Mouse (Mus musculus): Measurements from ENCODE around the gene Igf2bp2. TPM values are rescaled to one million over a fixed set of nuclear protein-coding genes. Genes with fewer than 3 reads are reported as not detected.
A peak's percentile ranks its signal among the peaks of the same experiment; 100 is the strongest.

Gene Igf2bp2
- total RNA-seq, 2 experiments from 2014 or later = 23.9 to 24.8 TPM

DNA sequence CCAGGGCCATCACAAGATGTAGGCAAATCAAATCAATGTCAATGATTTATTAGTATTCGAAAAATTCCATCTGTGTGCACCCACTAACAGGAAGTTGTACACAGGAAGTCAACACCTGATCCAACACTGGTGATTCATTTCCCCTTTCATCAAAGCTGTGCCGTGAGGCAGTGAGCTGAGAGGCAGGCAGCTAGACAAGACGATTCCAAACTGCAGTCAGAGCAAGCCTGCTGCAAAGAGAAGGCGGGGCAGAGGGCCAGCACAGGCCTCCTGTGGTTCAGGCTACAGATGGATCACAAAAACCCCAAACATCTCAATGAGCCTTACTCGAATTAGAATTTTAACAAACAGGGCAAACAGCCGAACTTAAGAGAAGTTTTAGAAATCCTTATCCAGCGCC lies 65.4 kb downstream of the Igf2bp2 start:
- peak; percentile 14 for DNase-seq

DNA sequence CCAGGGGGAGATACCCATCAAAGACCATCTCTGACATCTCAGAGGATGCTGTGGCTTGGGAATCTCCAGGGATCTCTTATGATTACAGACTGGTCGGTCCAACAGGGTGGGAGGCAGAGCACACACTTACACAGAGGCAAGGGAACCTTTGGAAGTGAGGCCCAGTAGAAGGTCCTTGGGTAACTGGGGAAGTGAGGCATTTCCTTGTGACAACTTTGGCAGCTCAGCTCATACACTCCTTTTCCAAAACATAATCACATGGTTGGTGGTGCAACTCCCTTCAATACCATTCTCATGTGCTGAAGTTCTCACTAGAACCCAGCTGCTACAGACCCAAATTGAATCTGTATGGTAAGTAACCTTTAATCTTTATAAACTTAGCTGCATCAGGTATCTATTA lies 67.3 kb downstream of the Igf2bp2 start:
- DNase-seq = no peak

DNA sequence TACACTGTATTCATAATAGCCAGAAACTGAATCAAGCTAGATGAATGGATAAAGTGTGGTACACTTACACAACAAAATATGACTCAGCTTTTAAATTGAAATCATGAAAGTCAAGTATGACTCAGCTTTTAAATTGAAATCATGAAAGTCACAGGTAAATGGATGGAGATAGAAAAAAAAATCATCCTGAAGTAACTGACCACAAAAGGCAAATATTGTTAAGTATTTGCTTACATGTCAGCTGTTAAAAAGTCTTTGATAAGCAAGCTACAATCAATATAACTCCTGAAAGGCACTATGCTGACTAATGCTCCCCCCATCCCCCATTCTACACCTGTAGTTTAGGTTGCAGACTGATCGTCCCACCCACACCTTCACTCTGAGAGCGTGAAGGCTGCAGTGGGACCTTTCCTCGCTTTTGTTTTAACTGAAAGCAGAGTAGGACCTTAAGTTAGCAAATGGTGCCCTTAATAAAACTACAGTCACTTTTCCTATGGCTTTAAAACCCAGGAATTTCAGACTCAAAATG lies 71.8 kb downstream of the Igf2bp2 start:
- DNase-seq = no peak

DNA sequence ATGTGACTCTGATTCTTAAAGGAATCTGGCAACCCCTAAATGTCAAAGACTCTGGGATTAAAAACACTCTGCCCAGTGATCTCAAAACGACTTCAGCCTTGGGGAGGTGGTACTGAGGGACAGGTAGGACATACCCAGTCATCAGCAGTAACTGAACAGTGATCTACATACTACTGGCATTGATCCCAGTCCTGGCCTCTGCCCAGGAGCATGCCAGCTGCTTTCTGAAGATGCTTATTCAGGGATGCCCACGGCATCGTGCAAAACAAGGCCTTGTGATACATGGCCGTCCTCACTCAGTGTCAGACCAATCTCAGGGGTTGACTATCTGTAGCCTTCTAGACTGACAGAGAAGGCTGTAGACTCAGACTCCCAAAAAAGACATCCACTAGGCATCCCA lies 77.7 kb downstream of the Igf2bp2 start:
- no peak for DNase-seq

DNA sequence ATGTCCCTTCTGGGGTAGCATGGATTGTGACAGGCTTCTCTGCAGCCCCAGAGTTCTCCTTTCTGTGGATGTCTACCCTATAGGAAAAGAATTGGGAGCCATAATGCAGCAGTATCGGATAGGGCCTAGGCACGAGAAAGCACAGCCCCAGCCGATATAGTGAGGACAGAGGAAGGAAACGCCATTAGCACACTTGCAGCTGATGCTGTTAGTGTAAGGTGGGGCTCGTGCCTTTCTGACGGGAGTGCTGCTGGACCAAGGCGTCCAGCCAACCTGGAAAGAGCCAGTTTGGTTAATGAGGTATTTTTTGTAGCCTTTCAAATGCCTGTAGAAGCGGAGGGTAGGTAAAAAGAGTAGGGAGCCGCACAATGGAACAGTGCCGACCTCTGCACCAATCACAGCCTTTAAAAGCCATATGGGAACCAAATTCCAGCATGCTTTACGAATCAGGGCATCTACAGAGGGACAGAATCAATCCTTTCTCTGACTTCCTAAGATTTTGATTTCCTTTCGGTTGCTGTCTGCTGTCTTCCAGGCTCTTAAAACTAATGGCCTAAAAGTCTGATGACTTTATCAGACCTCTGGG lies 82.9 kb downstream of the Igf2bp2 start:
- DNase-seq = no peak

DNA sequence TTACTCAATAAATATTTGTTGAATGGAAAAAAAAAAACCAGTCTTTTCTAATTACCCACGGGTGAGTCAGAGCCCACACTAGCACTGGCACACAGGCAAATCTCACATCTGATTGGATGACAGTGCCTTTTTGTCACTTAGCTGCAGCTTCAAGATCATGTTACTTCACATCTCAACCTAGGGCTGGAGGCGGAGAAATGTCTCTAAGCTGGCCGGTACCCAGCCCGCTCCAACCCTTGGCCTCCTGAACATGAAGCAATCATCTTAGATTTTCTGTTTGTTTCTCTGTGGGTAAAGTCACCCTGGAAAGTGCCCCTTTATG lies 86.5 kb downstream of the Igf2bp2 start:
- no peak for DNase-seq

DNA sequence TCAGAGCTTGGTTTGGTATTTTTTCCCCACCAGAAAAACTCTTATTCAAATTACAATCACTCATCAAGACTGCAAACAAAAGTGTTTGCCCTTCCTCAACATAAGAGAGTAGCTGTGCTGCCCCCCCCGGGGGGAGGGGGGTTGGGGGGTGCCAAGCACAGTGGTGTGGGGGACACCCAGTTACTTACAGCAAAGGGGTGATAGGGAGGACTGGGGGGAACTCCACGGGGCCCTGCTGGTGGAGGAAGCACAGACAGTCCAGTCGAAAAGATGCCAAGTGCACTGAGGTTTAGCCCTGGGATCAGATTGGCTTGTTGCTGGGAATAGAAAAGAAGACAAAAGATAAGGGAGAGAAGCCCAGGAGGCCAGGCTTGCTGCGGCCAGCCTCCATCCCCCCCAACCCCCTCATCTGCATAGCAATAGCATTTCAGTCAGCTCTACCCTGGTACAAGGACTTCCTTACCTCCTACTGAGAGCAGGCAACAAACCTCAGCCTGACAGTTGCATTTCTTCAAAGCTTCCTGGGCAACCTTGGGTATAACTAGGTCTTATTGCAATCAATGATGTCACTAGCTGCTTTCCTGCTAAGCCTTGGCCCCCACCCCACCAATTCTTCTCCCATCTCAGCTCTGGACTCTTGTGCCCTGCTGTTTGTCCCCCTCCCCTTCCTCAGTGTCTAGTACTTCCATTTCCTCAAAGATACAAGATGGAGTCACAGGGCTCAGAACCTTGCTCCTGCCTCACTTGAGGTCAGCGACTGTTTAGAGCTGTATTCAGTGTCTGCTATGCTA lies 87.1 kb downstream of the Igf2bp2 start:
- DNase-seq = no peak

DNA sequence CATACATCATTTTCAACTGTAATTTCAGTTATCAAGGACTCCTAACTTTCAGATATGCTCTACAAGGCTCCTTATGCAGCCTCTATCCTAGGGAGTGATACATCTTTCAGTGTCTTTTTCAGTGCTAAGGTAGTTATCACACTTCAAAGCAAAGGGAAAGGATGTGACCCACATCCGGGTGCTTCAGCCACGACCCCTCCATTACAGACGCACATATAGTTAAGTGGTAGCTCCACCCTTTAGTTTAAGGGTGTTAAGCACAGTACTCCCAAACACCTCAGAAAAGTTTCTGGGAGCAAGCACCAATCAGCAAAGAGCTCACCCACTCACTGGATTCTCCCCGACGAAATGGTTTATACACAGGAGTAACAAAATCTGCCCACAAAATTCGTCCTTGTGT lies 88.0 kb downstream of the Igf2bp2 start:
- DNase-seq = no peak

DNA sequence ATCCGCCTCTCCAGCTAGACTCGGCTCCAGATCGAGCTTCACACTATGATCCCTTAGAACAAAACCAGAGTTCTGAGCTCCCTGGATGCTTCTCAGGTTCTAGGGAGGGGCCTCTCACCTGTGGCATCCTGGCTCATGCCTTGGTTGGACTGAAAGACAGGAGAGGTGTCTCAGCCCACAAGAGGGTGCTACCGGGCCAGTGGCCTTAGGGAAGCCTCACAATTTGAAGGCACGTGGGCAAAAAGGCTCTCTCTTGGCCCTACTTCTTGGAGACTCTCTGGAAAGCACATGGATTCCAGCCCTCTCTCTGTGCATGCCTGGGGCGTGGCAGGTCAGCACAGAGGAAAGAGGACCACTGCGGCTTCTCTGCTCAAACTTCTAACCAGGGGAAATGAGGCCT lies 91.7 kb downstream of the Igf2bp2 start:
- DNase-seq = no peak

DNA sequence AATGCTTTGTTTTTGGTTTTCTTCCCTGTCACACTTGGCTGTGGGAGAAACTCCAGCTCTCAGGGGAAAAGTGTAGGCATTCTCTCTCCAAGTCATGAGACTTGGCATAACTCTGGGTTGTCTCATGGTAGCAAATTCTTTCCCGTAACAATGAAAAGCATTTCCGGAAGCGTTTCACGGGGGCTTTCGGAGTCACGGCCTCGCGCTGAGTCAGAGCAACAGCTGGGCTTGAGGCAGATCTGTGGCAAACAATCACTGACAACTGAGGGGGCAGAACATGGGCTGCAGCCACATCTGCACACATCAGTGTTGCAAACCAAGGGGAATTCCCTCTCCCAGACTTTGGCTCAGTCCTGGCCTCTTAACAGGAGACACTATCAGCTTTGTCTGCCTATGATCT lies 95.7 kb downstream of the Igf2bp2 start:
- peak; percentile 52 for DNase-seq

DNA sequence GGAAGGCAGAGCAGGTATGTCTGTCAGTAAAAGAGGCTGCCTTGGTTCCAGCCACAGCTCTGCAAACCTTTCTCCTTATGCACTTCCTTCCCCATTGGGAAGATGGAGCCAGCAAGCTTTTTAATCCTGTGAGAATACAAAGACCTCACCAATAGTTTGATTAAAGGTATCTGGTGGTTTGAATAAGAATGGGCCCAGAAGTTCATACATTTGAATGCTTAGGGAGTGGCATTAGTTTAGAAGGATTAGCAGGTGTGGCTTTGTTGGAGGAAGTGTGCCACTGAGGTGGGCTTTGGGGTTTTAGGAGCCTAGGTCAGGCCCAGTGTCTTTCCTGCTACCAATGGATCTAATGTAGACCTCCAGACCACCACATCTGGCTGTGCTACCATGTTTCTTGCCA lies 97.6 kb downstream of the Igf2bp2 start:
- no peak for DNase-seq

DNA sequence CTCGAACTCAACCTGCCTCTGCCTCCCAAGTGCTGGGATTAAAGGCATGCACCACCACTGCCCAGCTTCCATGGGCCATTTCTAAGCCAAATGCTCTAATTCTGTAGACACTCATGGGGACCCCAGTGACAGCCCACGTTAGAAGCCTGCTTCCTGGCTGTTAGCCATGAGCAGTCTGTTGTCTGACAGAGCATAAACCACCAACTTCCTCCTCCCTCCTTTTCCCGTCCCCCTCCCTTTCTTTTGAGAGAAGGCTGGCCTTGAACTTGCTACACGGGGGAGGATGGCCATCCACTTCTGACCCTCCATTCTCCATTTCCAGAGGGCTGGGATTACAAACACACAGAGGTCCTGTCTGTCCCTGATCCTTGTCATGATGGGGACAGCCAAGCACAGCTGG lies 100.8 kb downstream of the Igf2bp2 start:
- no peak for DNase-seq

DNA sequence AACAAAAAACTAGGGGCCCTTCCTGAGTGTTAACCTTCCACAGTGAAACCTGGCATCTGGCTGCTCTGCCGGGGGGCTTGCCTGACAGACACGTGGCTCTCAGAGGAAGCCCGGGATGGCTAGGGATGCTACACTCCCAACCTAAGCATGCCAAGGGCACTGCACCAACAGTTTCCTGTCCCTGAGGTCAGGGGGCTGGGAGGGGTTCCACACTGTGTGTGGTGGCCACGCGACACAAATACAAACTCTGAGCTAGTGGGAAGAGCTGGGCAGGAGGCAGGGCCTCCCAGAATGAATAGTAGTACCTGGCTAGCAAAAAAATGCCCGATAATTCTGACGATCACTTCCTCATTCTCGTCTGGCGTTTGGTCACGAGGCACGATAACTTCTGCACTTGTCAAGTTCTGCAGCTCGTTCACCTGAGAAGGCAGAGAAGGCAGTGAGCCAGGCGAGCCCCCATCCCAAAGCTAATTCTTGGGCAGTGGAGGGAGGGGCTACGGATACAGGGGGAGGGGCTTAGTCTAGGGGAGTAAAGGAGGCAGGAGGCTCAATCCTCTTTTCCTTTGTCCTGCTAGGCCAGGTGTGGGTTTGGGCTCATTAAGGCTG lies 101.4 kb downstream of the Igf2bp2 start:
- no peak for DNase-seq

DNA sequence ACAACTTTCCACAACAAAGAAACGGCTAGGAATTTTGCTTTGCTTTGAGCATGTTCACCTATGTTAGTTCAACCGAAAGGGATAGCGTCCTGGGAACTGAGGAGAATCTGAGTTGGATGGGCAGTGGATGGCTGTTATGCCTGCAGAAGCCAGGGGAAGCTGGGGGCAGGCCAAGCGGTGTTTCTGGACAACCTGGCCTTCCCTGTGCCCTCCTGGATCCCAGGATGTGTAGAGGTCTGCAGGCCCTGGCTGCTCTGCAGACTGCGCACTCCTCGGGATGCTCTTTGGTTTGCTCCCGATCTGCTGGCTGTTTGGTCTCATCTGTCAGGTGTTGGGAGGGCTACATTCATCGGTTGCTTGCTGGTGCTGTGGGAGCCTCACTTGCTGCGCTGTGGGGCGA lies 102.7 kb downstream of the Igf2bp2 start:
- no peak for DNase-seq

DNA sequence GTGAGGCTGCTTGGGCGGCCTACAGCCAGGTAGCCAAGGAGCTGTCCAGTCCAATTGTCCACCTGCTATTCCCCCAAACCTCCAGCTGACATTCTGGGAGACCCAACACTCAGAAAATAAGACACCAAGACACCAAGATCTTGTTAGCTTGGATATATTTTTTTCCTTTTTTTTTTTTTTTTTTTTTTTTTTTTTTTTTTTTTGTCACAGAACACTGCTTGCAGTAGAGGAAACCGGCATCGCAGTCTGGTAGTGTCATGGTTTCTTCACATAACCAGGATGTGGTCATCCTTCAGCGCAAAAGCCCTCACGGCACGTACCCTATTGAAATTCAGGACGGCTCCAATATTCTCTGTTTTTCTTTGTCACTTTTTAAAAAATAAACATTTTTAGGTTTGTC lies 104.2 kb downstream of the Igf2bp2 start:
- DNase-seq = no peak

DNA sequence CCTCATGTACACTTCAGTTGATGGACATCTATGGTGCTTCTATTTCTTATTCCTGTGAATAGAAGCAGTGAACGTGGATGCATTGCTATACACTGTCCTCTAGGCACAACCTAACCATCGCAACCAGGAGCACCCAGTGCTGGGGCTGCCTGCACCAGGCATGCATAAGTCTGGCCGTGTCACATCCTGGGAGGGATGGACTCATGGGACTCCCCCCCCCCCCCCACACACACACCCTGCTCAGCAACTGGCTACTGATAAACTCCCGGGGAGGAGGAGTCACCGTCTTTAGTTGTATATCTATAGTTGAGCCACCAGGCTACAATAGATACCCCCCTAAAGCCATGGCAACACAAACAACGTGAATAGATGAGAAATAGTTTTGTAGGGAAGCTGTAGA lies 105.6 kb downstream of the Igf2bp2 start:
- no peak for DNase-seq

DNA sequence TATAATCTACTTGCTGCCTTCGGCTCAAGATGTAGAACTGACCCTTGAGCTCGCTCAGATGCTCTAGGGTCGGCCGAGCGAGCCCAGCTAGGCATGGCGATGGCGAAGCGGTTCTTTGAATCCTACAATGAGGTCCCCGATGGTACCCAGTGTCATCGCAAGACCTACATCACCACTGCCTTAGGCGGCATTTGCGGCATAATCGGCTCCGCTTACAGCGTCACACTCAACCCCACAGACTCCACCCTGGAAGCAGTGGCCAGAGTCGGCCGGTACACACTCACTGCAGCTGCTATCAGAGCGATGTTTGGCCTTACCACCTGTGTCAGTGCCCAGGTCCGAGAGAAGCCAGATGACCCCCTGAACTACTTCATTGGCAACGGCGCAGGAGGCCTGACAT lies 109.7 kb downstream of the Igf2bp2 start:
- DNase-seq = no peak

DNA sequence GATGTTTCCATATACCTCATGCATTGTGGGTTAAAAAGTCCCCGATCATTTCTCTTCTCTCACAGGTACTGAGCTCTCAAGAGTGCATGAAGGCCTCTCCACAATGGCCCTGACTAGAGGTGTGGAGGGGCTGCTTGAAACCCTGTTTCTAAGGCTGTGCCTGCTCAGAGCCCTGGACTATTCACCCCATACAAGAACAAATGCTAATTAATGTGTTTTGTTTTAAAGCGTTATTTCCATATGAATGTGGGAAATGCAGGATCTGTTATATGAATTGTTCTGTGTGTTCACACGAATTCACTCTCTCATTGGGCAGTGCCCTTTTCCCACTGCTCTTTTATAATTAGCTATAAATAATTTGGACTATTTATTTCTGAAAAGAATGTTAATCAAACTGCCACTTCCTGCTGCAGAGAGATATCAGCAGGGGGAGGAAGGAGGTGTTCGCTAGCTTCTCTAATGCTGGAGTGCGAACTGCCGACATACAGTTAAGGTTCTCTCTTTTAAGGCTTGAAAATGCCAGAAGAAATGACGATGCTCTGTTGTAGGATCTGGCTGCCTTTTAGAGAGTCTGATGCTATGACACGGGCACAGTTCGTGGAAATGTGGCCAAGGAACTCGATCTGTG lies 116.2 kb downstream of the Igf2bp2 start:
- no peak for DNase-seq

DNA sequence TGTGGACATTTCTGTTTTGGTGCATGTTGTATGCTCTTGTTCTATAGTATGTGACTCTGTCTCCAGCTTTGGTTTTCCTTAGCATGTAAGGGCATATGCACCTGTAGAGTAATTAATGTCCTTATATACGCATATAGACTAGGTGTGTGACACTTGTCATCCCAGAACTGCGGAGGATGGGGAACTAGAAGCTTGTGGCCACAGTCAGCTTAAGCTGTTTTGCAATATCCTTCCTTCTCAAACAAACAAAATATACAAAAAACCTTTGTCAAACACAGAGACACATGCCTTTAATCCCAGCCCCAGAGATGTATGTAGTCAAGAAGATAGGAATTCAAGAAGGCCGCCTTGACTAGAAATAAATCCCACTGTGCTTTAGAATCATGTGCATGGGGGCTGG lies 117.2 kb downstream of the Igf2bp2 start:
- no peak for DNase-seq

DNA sequence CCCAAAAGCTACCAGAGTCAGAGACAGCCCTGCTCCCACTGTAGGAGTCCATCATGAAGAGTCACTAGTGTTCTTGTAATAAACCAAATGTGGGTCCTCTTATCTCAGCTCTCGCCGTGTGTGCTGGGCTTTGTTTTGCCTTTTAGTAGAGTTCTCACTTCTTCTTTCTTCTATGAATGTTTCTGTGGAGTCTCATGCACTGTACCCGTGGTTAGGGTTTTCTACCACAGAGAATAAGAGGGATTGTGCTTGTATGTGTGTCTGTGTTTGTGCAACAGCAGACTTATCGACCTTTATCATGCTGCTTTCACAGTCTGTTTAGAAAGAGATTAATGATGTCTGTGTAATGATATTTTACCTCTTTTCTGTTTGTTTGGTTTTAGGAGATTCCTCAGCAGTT lies 119.3 kb downstream of the Igf2bp2 start:
- no peak for DNase-seq

DNA sequence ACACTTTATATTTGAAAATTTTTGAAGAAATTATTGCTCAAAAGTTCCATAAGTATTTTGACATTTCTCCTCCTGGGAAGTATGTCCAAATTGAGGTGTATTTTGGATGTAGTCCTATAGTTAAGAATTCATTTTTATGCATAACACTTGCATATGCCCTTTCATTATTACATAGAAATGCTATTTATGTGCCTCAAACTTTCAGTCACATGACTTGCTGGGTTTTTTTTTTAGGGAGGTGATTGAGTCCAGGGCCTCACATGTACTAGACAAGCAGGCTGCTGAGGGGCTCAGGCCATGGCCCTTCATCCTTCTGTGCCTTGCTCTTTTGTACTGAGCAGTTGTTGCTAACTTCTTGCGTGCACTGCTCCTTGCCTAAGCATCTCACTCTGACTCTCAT lies 123.1 kb downstream of the Igf2bp2 start:
- DNase-seq = no peak

DNA sequence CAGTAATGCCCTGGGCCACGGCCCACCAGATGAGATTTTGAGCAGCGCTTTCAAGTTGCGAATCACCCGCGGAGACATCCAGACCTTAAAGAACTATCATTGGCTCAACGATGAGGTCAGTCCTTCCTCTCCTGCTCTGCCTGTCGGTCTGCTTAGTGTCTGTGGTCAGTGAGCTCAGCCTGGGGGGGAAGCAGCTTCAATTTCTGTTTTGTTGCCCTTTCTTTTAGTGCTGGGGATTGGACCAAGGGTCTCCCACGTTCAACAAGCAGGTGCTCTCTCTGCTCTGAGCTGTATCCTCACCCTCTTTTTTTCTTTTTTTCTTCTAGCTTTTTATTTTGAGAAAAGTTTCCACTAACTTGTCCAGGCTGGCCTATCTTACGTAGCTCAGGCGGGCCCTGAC lies 124.5 kb downstream of the Igf2bp2 start:
- no peak for DNase-seq

DNA sequence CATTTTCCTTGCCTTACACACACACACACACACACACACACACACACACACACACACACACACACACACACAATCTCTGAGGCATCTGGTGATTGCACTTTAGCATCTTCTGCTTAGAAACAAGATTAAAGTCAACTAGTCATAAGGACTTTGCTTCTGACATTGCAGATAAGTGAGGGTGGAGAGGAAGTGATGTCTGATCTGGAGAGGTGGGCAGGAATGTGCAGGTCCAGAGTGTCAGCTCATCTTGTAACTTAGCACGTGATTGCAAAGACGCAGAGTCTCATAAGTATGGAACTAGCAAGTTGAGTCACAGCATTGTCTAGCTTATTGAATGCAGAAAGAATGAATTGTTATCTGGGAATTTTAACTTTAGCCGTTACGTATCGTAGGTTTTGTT lies 135.6 kb downstream of the Igf2bp2 start:
- no peak for DNase-seq

DNA sequence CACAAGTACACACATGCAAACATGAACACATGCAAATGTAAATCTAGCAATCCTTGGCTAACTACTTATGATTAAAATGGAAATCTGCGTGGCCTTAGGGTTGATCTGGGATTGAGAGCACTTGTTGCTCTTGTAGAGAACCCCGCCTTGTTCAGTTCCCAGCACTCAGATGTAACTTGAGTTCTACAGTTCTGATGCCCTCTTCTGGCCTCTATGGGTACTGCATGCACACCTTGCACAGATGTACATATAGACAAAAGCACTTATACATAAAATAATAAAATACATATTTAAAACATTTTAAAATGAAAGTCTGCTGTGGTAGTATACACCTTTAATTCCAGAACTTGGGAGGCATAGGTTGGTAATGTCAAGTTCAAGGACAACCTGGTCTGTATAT lies 141.0 kb downstream of the Igf2bp2 start:
- DNase-seq = peak; percentile 23
